Mouse (Mus musculus) Patski (cell line): ENCODE data around the gene Frem1. TPM values are rescaled to one million over a fixed set of nuclear protein-coding genes. Genes with fewer than 3 reads are reported as not detected.

Source experiments
- ATAC-seq: fragments of 100-300 bp; one replicate; pipeline ENCODE4 v1.8.0; 2021
- CTCF ChIA-PET: fragments of 350-600 bp; sonication (Branson Sonifier 250); formaldehyde crosslinking; loops from one replicate; lab custom pipeline; 2022; ENCODE audit warnings: inconsistent platforms; lab: Charles Lee
- POLR2A ChIA-PET: fragments of 350-600 bp; sonication (Branson Sonifier 250); formaldehyde crosslinking; loops from one replicate; lab custom pipeline; 2022; ENCODE audit warnings: antibody characterized with exemption, inconsistent platforms; lab: Charles Lee
- DNase-seq: peaks from one replicate; pipeline ENCODE4 v3.0.0-alpha.2; 2011; ENCODE audit warnings: low read depth, low spot score
- H3K27me3 ChIP-seq: fragments of 371-371 bp; one replicate; pipeline ENCODE4 v1.5.1; 2021
- CTCF ChIP-seq: fragments of 100-300 bp; IDR thresholded peaks from one replicate; pipeline ENCODE4 v1.5.1; 2021
- in situ Hi-C: fragments of 300-500 bp; cut with MboI; formaldehyde crosslinking; loops from 3 replicates; pipeline ENCODE4 v1.11.1; 2018; ENCODE audit warnings: low pct_unique_long_range_greater_than_20kb, mixed read lengths
- polyA plus RNA-seq: library from polyadenylated mRNA; unstranded; gene quantifications from one replicate; pipeline ENCODE4 v1.2.3, GENCODE M21; 2021

The Frem1 gene
- polyA plus RNA-seq, 1 experiment from 2014 or later = 0.10 TPM

DNA sequence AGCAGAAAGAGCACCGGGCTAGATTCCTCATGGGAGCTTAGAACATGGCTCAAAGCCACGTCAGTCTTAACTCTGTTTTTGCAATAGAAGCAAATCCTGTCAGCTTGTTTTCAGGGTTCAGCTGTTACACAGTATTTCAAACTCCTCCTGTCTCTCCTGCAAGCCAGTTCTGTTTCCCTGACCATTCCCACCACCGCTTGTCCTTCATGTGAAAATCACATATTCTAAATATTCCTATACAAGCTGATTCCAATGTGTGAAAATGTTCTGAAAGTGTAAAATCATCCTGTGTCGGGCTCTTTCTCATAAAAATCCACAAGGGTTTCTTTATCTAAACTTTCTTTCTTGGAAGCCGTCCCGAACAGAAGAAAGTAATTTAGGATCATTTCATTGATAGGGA lies 22.0 kb downstream of the Frem1 start:
- no peak for TF ChIP-seq CTCF
- in situ Hi-C loops = no loop called here
- H3K27me3 ChIP-seq = no peaks in the 10 kb centered on the region
- POLR2A ChIA-PET = no interaction called here
- CTCF ChIA-PET = no interaction called here
- DNase-seq (no peak), ATAC-seq (no peak)

DNA sequence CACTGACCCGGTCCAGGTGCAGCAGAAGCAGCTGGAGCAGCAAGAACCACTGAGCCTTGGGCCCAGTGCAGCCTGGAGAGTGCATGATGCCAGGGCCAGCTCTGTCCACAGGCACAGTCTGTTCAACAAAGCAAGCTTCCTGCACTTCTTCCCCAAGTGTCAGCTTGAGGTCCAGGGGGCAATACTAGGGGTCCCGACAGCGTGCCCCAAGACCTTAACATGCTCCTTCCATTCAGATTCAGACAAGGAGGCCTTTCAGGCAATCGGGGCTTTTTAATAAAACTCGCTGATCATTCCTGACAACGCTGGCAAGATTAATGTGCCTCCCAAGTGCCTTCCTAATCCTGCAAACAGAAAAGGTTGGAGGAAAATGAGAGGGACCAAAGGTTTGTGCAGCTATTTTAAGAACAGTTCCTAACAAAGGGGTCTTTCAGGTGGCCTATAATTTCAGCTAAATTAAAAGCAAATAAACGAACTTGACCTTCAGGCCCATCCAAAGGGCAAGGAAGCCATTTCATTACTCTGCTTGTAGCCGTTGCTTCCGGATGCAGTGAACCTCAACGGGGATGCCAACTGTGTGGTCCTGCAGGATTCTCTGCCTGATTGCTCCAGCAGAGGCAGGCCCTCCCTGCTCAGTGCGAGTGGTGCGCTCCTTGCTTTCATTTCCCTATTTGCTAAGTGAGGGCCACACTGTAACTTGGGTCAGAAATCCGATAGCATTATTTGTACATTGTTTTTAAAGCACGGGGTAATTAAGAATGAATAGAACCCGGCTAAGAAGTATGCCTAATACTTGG lies 31.2 kb downstream of the Frem1 start:
- CTCF ChIA-PET = no interaction called here
- ATAC-seq (no peak), DNase-seq (no peak)
- POLR2A ChIA-PET = no interaction called here
- no peaks in the 10 kb centered on the region for H3K27me3 ChIP-seq
- no peak for TF ChIP-seq CTCF
- in situ Hi-C loops = no loop called here

DNA sequence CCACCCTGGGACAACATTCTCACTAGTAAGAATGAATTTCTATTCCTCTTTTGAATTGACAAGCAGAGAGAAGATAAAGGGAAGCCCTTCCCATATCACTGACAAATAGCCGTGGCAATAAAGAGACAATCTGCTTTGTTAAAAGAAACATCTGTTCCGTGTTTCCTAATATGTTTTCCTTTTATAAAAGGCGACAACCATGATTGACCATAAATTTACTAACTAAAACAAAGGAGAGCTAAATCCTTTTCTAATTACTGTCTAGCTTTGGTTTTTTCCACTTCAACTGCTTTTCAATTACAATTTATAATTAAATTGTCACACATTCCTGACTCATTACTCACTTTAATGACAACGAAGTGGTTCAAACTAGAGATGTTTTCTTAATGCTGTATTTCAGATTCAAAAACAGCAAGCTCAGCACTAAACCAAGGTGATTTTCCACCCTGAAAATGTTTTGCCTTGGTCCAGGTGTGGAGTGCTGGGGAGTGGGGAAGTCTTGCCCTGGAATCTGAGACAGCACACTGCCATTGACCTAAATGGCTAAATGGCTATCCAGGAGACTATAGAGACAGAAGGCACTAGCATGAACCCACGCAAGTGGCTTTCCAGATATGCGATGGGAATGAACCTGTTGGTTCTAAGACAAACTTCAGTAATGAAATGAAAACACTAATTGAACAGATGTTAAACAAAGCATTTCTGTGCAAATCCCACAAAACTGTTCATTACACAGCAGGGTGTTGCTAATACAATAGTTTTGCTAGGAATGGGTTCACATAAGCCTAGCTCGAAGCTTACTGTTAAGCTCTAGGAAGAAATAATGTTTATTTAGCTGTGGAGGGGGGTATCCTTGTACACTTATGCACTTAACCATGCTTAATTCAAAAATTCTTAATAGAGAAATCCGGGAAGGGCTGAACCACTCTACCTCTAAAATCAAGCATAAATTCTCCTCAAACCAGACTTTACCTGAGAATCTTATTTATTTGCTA lies 33.7 kb downstream of the Frem1 start:
- DNase-seq = no peak
- peaks cover 3% of the 10 kb centered on the region for H3K27me3 ChIP-seq
- in situ Hi-C loops = no loop called here
- no peak for TF ChIP-seq CTCF
- CTCF ChIA-PET = no interaction called here
- ATAC-seq = no peak
- POLR2A ChIA-PET = interaction anchor here (0.6 kb wide), 1 partner anchor 14 kb away, joined by 3 read pairs; no protein-coding TSS in a partner anchor

DNA sequence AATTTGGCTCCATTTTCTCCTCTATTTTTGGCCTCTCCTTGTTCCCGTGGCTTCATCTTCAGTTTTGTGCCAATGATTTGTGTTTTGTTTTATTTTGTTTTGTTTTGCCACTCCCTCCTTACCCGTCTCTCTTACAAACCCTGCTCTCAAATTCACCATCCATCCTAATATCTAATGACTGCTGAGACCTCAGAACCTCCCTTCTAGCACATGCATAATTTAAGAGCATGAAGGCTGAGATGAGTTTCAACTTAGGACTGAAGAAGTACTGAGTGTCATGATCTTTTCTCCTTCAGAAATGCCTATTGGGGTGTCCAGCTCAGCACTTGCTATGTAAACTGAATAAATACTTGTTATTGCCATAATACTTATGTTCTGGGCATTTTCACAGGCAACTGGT lies 37.6 kb downstream of the Frem1 start:
- ATAC-seq (no peak), DNase-seq (no peak)
- CTCF ChIA-PET = no interaction called here
- in situ Hi-C loops = no loop called here
- TF ChIP-seq CTCF = no peak
- H3K27me3 ChIP-seq = peaks cover 3% of the 10 kb centered on the region
- POLR2A ChIA-PET = no interaction called here

DNA sequence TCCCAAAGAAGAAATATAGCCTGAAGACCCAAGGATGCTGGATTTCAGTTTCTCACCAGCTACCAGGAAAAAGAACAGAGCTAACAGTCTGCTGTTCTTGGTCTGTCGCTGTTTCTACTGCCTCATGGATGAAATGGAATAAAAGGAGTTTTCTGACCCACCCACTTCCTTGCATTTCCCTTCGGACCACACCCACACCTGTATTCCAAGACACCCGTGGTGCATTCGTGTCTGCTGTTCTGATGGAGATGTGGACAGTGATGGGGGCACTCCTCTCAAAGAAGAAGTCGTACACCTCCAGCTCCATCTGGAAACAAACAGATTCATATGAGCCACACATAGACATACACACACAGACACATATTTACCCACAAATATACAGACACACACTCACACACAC lies 48.1 kb downstream of the Frem1 start:
- DNase-seq (no peak), ATAC-seq (no peak)
- CTCF ChIA-PET = no interaction called here
- POLR2A ChIA-PET = no interaction called here
- no peak for TF ChIP-seq CTCF
- H3K27me3 ChIP-seq = no peaks in the 10 kb centered on the region
- in situ Hi-C loops = no loop called here

DNA sequence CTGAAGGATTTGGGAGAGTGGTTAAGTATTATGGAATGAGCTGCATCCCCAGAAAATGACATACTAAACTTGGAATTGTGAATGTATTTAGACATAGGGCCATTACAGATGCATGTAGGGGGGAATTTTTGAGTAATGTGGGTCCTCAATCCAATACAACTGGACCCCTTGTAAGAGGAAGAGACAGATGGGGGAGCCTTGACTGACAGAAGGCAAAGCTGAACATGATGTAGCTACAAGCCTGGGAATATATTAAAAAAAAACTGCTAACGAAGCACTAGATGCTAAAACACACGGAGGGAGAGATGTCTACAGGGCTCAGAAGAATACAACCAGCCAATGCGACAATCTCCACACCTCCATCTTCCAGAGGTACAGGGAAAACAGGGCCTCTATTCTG lies 60.1 kb downstream of the Frem1 start:
- DNase-seq (no peak), ATAC-seq (no peak)
- CTCF ChIA-PET = no interaction called here
- no peak for TF ChIP-seq CTCF
- peaks cover 12% of the 10 kb centered on the region for H3K27me3 ChIP-seq
- POLR2A ChIA-PET = no interaction called here
- in situ Hi-C loops = no loop called here

DNA sequence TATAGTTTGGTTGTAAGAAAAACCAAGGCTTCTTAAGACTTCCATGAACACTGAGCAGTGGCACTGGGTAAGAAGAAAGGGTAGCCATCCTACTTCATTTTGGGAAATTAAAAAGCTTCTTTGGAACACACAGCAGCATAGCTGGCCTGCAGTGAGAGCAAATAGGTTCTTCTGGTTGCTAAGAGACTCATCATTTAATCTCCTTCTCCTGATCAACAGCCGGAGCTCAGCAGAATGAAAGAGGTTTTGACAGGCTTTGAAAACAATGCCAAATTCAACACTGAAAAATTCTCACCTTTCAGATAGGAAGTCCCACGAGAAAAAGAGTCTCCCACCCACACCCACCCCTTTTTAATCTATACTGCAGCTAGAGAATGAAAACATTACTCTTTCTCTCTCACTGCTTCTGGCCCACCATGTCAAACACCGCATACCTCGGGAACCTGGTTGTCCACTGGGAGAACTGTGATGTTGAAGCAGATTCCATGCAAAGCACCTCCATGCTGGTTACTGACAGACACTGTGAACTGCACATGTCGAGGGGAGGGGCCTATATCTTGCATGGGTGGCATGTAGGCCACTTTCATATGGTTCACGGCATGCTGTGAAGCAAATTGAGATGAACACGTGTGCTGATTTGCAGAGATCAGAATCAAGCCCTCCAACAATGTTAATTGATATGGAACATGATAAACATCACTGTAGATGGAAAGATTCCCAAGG lies 61.0 kb downstream of the Frem1 start:
- in situ Hi-C loops = no loop called here
- peaks cover 12% of the 10 kb centered on the region for H3K27me3 ChIP-seq
- POLR2A ChIA-PET = no interaction called here
- no peak for TF ChIP-seq CTCF
- DNase-seq (no peak), ATAC-seq (no peak)
- CTCF ChIA-PET = interaction anchor here (1.3 kb wide), 1 partner anchor 31 kb away, joined by 3 read pairs; no protein-coding TSS in a partner anchor

DNA sequence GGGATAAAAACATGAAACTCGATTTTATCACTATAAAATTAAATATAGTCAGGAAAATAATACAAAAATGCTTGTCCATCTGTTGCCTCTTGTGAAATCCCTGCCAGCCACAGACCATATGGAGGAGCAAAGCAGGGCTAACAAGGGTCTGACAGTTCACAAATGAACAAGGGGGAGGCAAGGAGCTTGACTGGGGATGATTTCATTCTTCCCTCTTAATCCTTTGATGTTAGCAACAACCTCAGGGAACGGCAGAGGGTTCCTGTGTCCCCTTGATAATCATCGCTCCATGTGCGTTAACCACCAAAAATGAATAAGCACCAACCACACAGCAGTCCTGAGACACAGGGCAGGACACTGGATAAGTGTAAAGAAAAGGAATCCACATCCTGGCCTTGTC lies 79.8 kb downstream of the Frem1 start:
- no peak for DNase-seq
- TF ChIP-seq CTCF = no peak
- ATAC-seq = no peak
- in situ Hi-C loops = no loop called here
- ChIA-PET POLR2A (no interaction called here), CTCF (no interaction called here)
- H3K27me3 ChIP-seq = peaks cover 36% of the 10 kb centered on the region

DNA sequence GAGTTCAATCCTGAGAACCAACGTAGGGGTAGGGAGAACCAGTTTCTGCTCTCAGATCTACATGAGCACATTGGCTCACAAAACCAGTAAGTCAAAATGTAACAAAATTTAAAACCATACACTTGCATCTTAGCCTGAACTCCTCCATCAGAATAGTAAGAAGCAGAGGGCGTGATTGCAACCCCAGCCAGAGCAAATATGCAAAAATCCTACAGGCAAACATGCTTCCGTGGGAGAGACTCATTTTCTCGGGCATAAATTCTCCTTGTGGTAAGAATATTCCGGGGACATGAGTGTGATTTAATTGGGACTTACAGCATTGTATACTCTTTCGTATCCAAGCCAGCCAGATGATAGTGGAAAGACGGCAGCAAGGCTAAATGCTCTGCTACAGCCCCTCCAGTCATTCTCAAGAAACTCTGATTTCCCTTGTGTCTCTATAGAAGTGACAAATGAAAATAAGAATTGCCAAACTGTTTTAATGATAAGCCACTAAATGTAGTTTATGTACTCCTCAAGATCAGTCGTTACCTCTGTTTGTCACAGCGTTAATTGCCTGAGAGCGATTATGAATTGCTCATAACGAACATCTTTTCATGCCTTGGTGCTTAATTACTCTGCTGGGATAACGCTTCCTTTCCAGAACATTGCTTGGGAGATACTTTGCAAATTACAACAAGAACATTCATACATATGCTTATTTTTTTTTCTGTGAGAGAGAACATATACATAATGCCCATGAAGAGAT lies 81.1 kb downstream of the Frem1 start:
- ATAC-seq (no peak), DNase-seq (no peak)
- CTCF ChIA-PET = no interaction called here
- POLR2A ChIA-PET = no interaction called here
- H3K27me3 ChIP-seq = peaks cover 42% of the 10 kb centered on the region
- no peak for TF ChIP-seq CTCF
- in situ Hi-C loops = no loop called here

DNA sequence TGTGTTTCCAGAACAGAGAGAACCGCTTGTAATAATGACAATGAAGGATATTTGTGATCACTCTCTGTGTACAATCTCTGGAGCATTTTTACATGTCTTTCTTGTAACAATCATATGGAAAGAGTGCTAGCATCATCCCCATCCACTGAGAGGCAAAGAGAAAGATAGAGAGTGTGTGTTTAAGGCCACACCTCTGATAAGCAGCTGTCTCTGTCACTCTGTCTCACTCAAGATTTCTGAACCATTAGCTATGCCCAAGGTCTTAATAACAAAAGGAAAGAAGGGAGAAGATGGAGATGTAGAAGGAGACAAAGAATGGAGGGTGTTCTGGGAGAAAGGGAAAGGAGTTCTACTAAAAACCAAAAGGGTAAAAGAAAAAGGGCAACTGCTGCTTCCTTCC lies 91.1 kb downstream of the Frem1 start:
- ChIA-PET POLR2A (no interaction called here), CTCF (interaction anchor here (0.7 kb wide), 1 partner anchor 235 kb away, joined by 3 read pairs; no protein-coding TSS in a partner anchor)
- DNase-seq (no peak), ATAC-seq (no peak)
- H3K27me3 ChIP-seq = peaks cover 5% of the 10 kb centered on the region
- no peak for TF ChIP-seq CTCF
- in situ Hi-C loops = no loop called here
